Mouse (Mus musculus) liver, postnatal 0 days (tissue): ENCODE measurements around the gene Igf2bp3.

Experiments used
- CTCF ChIP-seq: sonication (generic); IDR thresholded peaks from 2 replicates; pipeline ENCODE4 v1.5.1; 2016; ENCODE audit warnings: antibody characterized with exemption, low read depth
- EP300 ChIP-seq: IDR thresholded peaks from 2 replicates; pipeline ENCODE4 v1.6.1; 2016; ENCODE audit warnings: antibody characterized with exemption, low read depth, mild to moderate bottlenecking

DNA sequence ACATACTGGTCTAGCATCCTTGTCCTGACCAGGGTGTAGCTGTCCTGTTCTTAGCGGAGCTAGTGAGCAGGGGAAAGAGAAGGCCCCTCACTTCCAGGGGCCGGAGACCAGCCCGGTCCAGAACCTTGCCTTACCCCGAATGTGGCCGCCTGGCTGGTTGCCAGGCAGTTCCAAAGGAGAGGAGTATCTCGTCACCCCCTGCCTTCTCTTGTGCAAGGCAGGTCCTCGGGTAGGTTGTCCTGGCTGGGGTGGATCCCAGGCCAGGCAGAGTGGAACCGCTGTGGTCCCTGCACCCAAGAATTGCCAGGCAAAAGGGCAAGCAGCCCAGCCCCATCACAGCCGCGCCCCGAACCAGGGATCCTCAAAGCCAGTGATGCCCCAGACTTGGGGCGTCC is 177.5 kb downstream of the Igf2bp3 start:
- TF ChIP-seq CTCF = no peak
- TF ChIP-seq EP300 = no peak
